Mouse (Mus musculus): ENCODE data around the gene Trp53bp1.

- TF ChIP-seq CTCF (IDR thresholded peaks at IDR 0.05; ENCODE audit: borderline replicate concordance, extremely low read depth, insufficient read depth, insufficient read length) (no peak), POLR2A (IDR thresholded peaks at IDR 0.05; ENCODE audit: borderline replicate concordance, extremely low read depth, insufficient read depth, insufficient read length, poor library complexity, severe bottlenecking) (no peak)
These were observed 64.7 kb downstream of the Trp53bp1 start for GRCm38 (mm10) chr2:121206541-121206940.

Measured in brain, embryonic 14.5 days (tissue).